Mouse (Mus musculus): Measurements from ENCODE around the gene Slc17a1.

DNA sequence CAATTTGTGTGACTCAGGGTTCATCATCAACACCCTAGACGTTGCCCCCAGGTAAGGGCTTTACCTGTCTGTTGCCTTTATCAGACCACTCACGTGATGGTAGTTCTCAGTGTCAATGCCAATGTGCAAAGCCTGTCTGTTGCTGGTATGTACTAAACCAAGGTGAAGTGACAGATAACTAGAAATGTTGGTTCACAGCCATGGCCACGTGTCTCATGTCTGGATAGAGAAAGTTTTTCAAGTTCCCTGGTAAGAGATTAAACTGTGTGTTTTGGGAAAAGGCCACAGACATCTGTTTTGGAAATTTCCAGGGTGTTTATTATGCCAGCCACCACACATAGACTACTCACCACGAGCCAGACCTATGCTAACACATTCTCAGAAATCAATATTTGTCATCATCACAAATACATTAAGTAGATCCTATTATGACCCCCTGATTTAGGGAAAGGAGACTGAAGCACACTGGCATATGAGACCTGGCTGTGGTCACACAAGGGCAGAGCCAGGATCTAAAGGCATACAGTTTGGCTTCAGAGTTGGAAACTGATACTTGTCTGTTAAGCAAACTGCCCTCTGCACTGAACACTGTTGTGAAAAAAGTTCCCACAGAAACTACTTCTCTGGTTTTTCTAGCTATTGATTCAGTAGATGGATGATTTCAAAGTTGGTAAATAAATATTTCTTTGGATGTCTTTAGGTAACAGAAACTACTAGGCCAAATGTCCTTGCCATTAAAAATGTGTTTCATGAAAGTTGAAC is 47.2 kb upstream of the Slc17a1 start:
- no peak for TF ChIP-seq POLR2A (IDR thresholded peaks at IDR 0.05; ENCODE audit: insufficient read depth, low read depth, low read length)
- no peak for TF ChIP-seq CTCF (IDR thresholded peaks at IDR 0.05; ENCODE audit: insufficient read depth, low read depth, low read length)

Measured in olfactory bulb, adult 2 months (tissue).